Mouse (Mus musculus): ENCODE data around the gene Selenop. TPM values are rescaled to one million over a fixed set of nuclear protein-coding genes. Genes with fewer than 3 reads are reported as not detected.
"Not testable (repeated sequence)": the region's sequence is repeated elsewhere in the genome, so short reads cannot be mapped to it uniquely, and the experiment has no call there.

The Selenop gene
- 1.7 and 34.5 TPM in 2 replicates for polyA plus RNA-seq (2012; ENCODE audit: insufficient read depth, low replicate concordance)

- no peaks in the 10 kb centered on the region for H3K36me3 ChIP-seq (replicated peaks; ENCODE audit: low read length)
- peaks cover 8% of the 10 kb centered on the region; the same call in 1 of the 2 replicates for H3K4me1 ChIP-seq
- H3K27me3 ChIP-seq (replicated peaks), result no peaks in the 10 kb centered on the region
- H3K9me3 ChIP-seq, result no peaks in the 10 kb centered on the region
- no peak within 1 kb of the TSS for H3K4me3 ChIP-seq (replicated peaks)
- TF ChIP-seq GATA1 (IDR thresholded peaks at IDR 0.05; ENCODE audit: borderline replicate concordance, low read length) (no peak), FLI1 (IDR thresholded peaks at IDR 0.05; ENCODE audit: low read length) (no peak)
Measured at GRCm38 (mm10) chr15:3268247-3268646, at the start of gene Selenop. Gene Selenop, plus strand, starts transcription at chr15:3268547.

GRCm38 (mm10) chr15:3218668-3219067 lies 49.7 kb upstream of the Selenop start:
- not testable (repeated sequence) for H3K27me3 ChIP-seq (replicated peaks); H3K4me3 ChIP-seq (replicated peaks); H3K36me3 ChIP-seq (replicated peaks; ENCODE audit: low read length); H3K4me1 ChIP-seq; H3K9me3 ChIP-seq

GRCm38 (mm10) chr15:3222803-3223437 lies 45.4 kb upstream of the Selenop start:
- Histone ChIP-seq H3K27me3 (replicated peaks) (no peaks in the 10 kb centered on the region), H3K4me1 (peaks cover 5% of the 10 kb centered on the region; the same call in 1 of the 2 replicates), H3K4me3 (replicated peaks) (no peak overlapping the region), H3K9me3 (no peaks in the 10 kb centered on the region), H3K36me3 (replicated peaks; ENCODE audit: low read length) (no peaks in the 10 kb centered on the region)
- TF ChIP-seq GATA1 (IDR thresholded peaks at IDR 0.05; ENCODE audit: borderline replicate concordance, low read length) (no peak), FLI1 (IDR thresholded peaks at IDR 0.05; ENCODE audit: low read length) (no peak)

- no peak for TF ChIP-seq FLI1 (IDR thresholded peaks at IDR 0.05; ENCODE audit: low read length)
- no peak for TF ChIP-seq GATA1 (IDR thresholded peaks at IDR 0.05; ENCODE audit: borderline replicate concordance, low read length)
- H3K9me3 ChIP-seq, result no peaks in the 10 kb centered on the region
- no peak overlapping the region for H3K4me3 ChIP-seq (replicated peaks)
Measured at GRCm38 (mm10) chr15:3226573-3226972, 41.8 kb upstream of the Selenop start.

GRCm38 (mm10) chr15:3228185-3228584 lies 40.2 kb upstream of the Selenop start:
- H3K9me3 ChIP-seq, result no peaks in the 10 kb centered on the region
- TF ChIP-seq GATA1 (IDR thresholded peaks at IDR 0.05; ENCODE audit: borderline replicate concordance, low read length) (no peak), FLI1 (IDR thresholded peaks at IDR 0.05; ENCODE audit: low read length) (no peak)
- no peak overlapping the region for H3K4me3 ChIP-seq (replicated peaks)

More at GRCm38 (mm10) chr15:3226573-3226972, 41.8 kb upstream of the Selenop start:
- Histone ChIP-seq H3K4me1 (peaks cover 7% of the 10 kb centered on the region; the same call in 1 of the 2 replicates), H3K36me3 (replicated peaks; ENCODE audit: low read length) (no peaks in the 10 kb centered on the region), H3K27me3 (replicated peaks) (no peaks in the 10 kb centered on the region)

GRCm38 (mm10) chr15:3228990-3229389 lies 39.4 kb upstream of the Selenop start:
- Histone ChIP-seq H3K4me3 (replicated peaks) (no peak overlapping the region), H3K36me3 (replicated peaks; ENCODE audit: low read length) (no peaks in the 10 kb centered on the region), H3K27me3 (replicated peaks) (no peaks in the 10 kb centered on the region), H3K4me1 (peaks cover 16% of the 10 kb centered on the region), H3K9me3 (no peaks in the 10 kb centered on the region)
- TF ChIP-seq FLI1 (IDR thresholded peaks at IDR 0.05; ENCODE audit: low read length) (no peak), GATA1 (IDR thresholded peaks at IDR 0.05; ENCODE audit: borderline replicate concordance, low read length) (no peak)

More at GRCm38 (mm10) chr15:3228185-3228584, 40.2 kb upstream of the Selenop start:
- Histone ChIP-seq H3K27me3 (replicated peaks) (no peaks in the 10 kb centered on the region), H3K4me1 (peaks cover 9% of the 10 kb centered on the region; the same call in 1 of the 2 replicates), H3K36me3 (replicated peaks; ENCODE audit: low read length) (no peaks in the 10 kb centered on the region)

- no peak overlapping the region for H3K4me3 ChIP-seq (replicated peaks)
- H3K9me3 ChIP-seq, result no peaks in the 10 kb centered on the region
- TF ChIP-seq FLI1 (IDR thresholded peaks at IDR 0.05; ENCODE audit: low read length), result no peak
- no peaks in the 10 kb centered on the region for H3K36me3 ChIP-seq (replicated peaks; ENCODE audit: low read length)
- H3K27me3 ChIP-seq (replicated peaks), result no peaks in the 10 kb centered on the region
- peaks cover 21% of the 10 kb centered on the region for H3K4me1 ChIP-seq
Measured at GRCm38 (mm10) chr15:3231004-3231403, 37.3 kb upstream of the Selenop start.

GRCm38 (mm10) chr15:3232168-3232835 lies 36.0 kb upstream of the Selenop start:
- H3K27me3 ChIP-seq (replicated peaks), result no peaks in the 10 kb centered on the region
- no peaks in the 10 kb centered on the region for H3K36me3 ChIP-seq (replicated peaks; ENCODE audit: low read length)
- H3K4me1 ChIP-seq, result peaks cover 16% of the 10 kb centered on the region
- H3K4me3 ChIP-seq (replicated peaks), result no peak overlapping the region
- no peaks in the 10 kb centered on the region for H3K9me3 ChIP-seq
- TF ChIP-seq GATA1 (IDR thresholded peaks at IDR 0.05; ENCODE audit: borderline replicate concordance, low read length) (no peak), FLI1 (IDR thresholded peaks at IDR 0.05; ENCODE audit: low read length) (no peak)

- TF ChIP-seq GATA1 (IDR thresholded peaks at IDR 0.05; ENCODE audit: borderline replicate concordance, low read length), result no peak
- TF ChIP-seq FLI1 (IDR thresholded peaks at IDR 0.05; ENCODE audit: low read length), result no peak
- Histone ChIP-seq H3K9me3 (no peaks in the 10 kb centered on the region), H3K27me3 (replicated peaks) (no peaks in the 10 kb centered on the region), H3K36me3 (replicated peaks; ENCODE audit: low read length) (no peaks in the 10 kb centered on the region), H3K4me3 (replicated peaks) (no peak overlapping the region), H3K4me1 (peaks cover 14% of the 10 kb centered on the region)
Measured at GRCm38 (mm10) chr15:3233837-3234551, 34.4 kb upstream of the Selenop start.

GRCm38 (mm10) chr15:3236338-3236737 lies 32.0 kb upstream of the Selenop start:
- Histone ChIP-seq H3K9me3 (no peaks in the 10 kb centered on the region), H3K36me3 (replicated peaks; ENCODE audit: low read length) (no peaks in the 10 kb centered on the region), H3K4me3 (replicated peaks) (no peak overlapping the region), H3K4me1 (peaks cover 14% of the 10 kb centered on the region), H3K27me3 (replicated peaks) (no peaks in the 10 kb centered on the region)
- TF ChIP-seq FLI1 (IDR thresholded peaks at IDR 0.05; ENCODE audit: low read length) (no peak), GATA1 (IDR thresholded peaks at IDR 0.05; ENCODE audit: borderline replicate concordance, low read length) (no peak)
